Mouse (Mus musculus) neural tube, embryonic 13.5 days (tissue): ENCODE measurements around the gene Mbd3. TPM values are rescaled to one million over a fixed set of nuclear protein-coding genes. Genes with fewer than 3 reads are reported as not detected.
A peak's percentile ranks its signal among the peaks of the same experiment; 100 is the strongest.
"Not testable (repeated sequence)": the region's sequence is repeated elsewhere in the genome, so short reads cannot be mapped to it uniquely, and the experiment has no call there.

Source experiments
- ATAC-seq: fragments of 200-750 bp; cut with Nextera tagmentation; 2 replicates; pipeline ENCODE4 v1.8.0; 2017; ENCODE audit warnings: low read depth, mild to moderate bottlenecking, moderate TSS enrichment, moderate library complexity
- H3K27ac ChIP-seq: fragments of 300-500 bp; sonication (generic); replicated peaks from 2 replicates; pipeline ENCODE4 v1.5.1; 2015; ENCODE audit warnings: moderate library complexity, mild to moderate bottlenecking, inconsistent platforms
- H3K27me3 ChIP-seq: fragments of 300-500 bp; sonication (generic); 2 replicates; pipeline ENCODE4 v1.6.1; 2015; ENCODE audit warnings: mild to moderate bottlenecking, inconsistent platforms
- H3K36me3 ChIP-seq: fragments of 300-500 bp; sonication (generic); 2 replicates; pipeline ENCODE4 v1.6.1; 2015; ENCODE audit warnings: mild to moderate bottlenecking, inconsistent platforms
- H3K4me1 ChIP-seq: fragments of 300-500 bp; sonication (generic); replicated peaks from 2 replicates; pipeline ENCODE4 v1.6.1; 2015; ENCODE audit warnings: inconsistent platforms
- H3K4me2 ChIP-seq: fragments of 300-500 bp; sonication (generic); 2 replicates; pipeline ENCODE4 v1.6.1; 2015; ENCODE audit warnings: inconsistent platforms, mild to moderate bottlenecking, moderate library complexity
- H3K4me3 ChIP-seq: fragments of 300-500 bp; sonication (generic); 2 replicates; pipeline ENCODE4 v1.5.1; 2015; ENCODE audit warnings: mild to moderate bottlenecking, inconsistent platforms
- H3K9ac ChIP-seq: fragments of 300-500 bp; sonication (generic); 2 replicates; pipeline ENCODE4 v1.6.1; 2015; ENCODE audit warnings: moderate library complexity, mild to moderate bottlenecking, inconsistent platforms
- H3K9me3 ChIP-seq: fragments of 300-500 bp; sonication (generic); 2 replicates; pipeline ENCODE4 v1.6.1; 2016; ENCODE audit warnings: inconsistent platforms
- WGBS: fragments of 180-500 bp; shearing (Covaris S2); methylation state at CpG from one replicate; pipeline ENCODE4 v1.1.7; 2015; 5-methylcytosine and 5-hydroxymethylcytosine counted together
- polyA plus RNA-seq: library from polyadenylated mRNA; unstranded; fragments of >200 nt; fragmentation: Nextera tagmentation; extraction: Ambion mirVana; gene quantifications from 2 replicates; pipeline ENCODE4 v1.2.1, GENCODE M21; 2015

The Mbd3 gene
- polyA plus RNA-seq, 1 experiment from 2014 or later, result 241 TPM

DNA sequence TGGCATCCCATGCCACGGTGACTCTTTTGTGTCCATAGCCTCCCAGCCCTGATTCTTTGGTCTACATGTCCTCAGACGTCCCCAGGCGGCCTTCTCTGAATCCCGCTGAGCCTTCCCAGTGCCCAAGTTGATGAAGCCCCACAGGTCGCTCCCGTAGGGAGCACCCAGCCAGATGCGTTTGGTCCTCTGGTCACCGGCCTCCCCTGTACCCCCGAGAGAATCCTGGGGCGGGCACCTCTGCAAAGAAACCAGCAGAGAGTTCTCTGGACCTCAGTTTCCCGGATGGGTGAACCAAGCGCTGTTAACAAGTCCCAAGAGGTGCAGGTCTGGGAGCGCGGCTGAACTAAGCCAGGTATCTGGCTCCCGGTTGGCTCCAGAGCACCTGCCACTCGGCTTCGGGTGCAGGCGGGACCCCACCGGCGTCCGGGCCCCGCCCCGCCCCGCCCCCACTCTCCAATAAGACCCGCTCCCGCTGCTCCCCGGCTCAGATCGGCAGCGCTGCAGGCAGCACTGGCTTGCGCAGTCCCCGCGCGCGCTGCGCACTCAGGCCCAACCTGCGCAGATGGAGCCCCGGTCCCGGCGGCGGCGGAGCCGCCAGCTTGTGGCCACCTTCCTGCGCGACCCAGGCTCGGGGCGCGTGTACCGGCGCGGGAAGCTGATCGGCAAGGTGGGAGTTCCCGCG is 43.2 kb downstream of the Mbd3 start, which contains the start of gene Plk5:
Gene Plk5, plus strand, starts transcription at position 459 of the 682 bp plus-strand sequence.
- no peak for ATAC-seq
- WGBS, result 3% methylated on average over 53 of the region's 53 CpGs
- Histone ChIP-seq H3K27me3 (peaks cover 98% of the 10 kb centered on the region), H3K4me1 (peaks cover 19% of the 10 kb centered on the region), H3K9me3 (no peaks in the 10 kb centered on the region), H3K36me3 (no peaks in the 10 kb centered on the region), H3K9ac (peak within 1 kb of the TSS; percentile 34; the same call in 1 of the 2 replicates), H3K4me3 (peak within 1 kb of the TSS; percentile 33), H3K27ac (no peak within 1 kb of the TSS), H3K4me2 (peak within 1 kb of the TSS; percentile 54)

- no peak for ATAC-seq
- H3K4me1 ChIP-seq, result peaks cover 19% of the 10 kb centered on the region
- no peaks in the 10 kb centered on the region for H3K9me3 ChIP-seq
- H3K9ac ChIP-seq, result no peak overlapping the region
- no peak overlapping the region for H3K4me3 ChIP-seq
- 12% methylated on average over 9 of the region's 9 CpGs for WGBS
- no peak overlapping the region for H3K27ac ChIP-seq
- peaks cover 100% of the 10 kb centered on the region for H3K27me3 ChIP-seq
- H3K36me3 ChIP-seq, result no peaks in the 10 kb centered on the region
- no peak overlapping the region for H3K4me2 ChIP-seq
Observed at GRCm38 (mm10) chr10:80355431-80355830, 43.9 kb downstream of the Mbd3 start.

- ATAC-seq, result no peak
- Histone ChIP-seq H3K9me3 (no peaks in the 10 kb centered on the region), H3K4me1 (peaks cover 27% of the 10 kb centered on the region), H3K9ac (no peak overlapping the region), H3K27me3 (peaks cover 99% of the 10 kb centered on the region), H3K27ac (no peak overlapping the region), H3K36me3 (no peaks in the 10 kb centered on the region), H3K4me2 (no peak overlapping the region), H3K4me3 (no peak overlapping the region)
- 63% methylated on average over 8 of the region's 8 CpGs for WGBS
Observed at GRCm38 (mm10) chr10:80352727-80353126, 46.6 kb downstream of the Mbd3 start.

DNA sequence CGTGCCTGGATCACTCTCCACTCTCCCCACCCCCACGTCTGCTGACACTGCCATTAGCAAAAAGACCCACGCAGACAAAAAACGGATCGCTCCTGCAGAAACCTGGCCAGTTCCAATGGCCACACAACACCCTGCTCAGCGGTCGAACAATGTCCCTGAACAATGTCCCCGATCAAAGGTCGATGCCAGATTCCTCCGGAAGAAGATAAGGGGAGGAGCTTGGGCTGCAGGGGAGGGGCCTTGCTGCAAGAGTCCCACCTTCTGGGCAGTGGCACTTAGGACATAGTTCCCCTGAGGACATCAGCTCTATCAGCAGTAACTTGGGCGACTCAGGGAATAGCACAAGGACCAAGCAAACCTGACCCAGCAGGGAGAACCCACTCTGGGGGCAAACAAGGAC is 47.5 kb downstream of the Mbd3 start:
- no peak for ATAC-seq
- Histone ChIP-seq H3K27me3 (peaks cover 99% of the 10 kb centered on the region), H3K9me3 (no peaks in the 10 kb centered on the region), H3K36me3 (no peaks in the 10 kb centered on the region), H3K9ac (no peak overlapping the region), H3K4me2 (no peak overlapping the region), H3K27ac (no peak overlapping the region), H3K4me3 (no peak overlapping the region), H3K4me1 (peaks cover 30% of the 10 kb centered on the region)
- 25% methylated on average over 11 of the region's 11 CpGs for WGBS

GRCm38 (mm10) chr10:80350292-80350691 is 49.1 kb downstream of the Mbd3 start:
- Histone ChIP-seq H3K36me3 (no peaks in the 10 kb centered on the region), H3K27ac (no peak overlapping the region), H3K27me3 (peaks cover 99% of the 10 kb centered on the region), H3K9me3 (no peaks in the 10 kb centered on the region), H3K9ac (no peak overlapping the region), H3K4me3 (no peak overlapping the region), H3K4me2 (no peak overlapping the region), H3K4me1 (peaks cover 20% of the 10 kb centered on the region)
- 5% methylated on average over 7 of the region's 7 CpGs for WGBS
- peak; percentile 80 for ATAC-seq

DNA sequence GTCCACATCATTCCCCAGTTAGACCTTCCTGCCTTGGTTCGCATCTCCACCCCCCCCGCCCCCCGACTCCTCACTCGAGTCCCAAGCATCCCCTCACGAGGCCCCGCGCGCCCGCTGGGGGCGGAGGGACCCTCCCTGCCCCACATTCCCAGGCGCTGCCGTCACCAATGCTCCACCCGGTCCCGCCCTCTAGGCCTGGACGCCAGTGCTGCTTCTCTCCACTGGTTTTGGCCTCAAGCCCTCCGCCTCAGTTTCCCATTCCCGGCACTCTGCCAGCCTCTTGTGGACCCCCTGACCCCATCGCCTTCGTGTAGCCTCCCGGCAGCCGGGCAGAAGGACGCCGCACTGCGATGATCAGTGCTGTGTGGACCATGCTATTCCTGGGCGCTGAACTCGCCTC is 50.4 kb downstream of the Mbd3 start:
- Histone ChIP-seq H3K27ac (no peak overlapping the region), H3K4me3 (peak overlapping the region; percentile 19; the same call in 1 of the 2 replicates), H3K4me1 (peaks cover 23% of the 10 kb centered on the region), H3K4me2 (peak overlapping the region; percentile 33), H3K36me3 (no peaks in the 10 kb centered on the region), H3K9ac (no peak overlapping the region), H3K27me3 (peaks cover 99% of the 10 kb centered on the region), H3K9me3 (no peaks in the 10 kb centered on the region)
- no peak for ATAC-seq
- 16% methylated on average over 26 of the region's 26 CpGs for WGBS

DNA sequence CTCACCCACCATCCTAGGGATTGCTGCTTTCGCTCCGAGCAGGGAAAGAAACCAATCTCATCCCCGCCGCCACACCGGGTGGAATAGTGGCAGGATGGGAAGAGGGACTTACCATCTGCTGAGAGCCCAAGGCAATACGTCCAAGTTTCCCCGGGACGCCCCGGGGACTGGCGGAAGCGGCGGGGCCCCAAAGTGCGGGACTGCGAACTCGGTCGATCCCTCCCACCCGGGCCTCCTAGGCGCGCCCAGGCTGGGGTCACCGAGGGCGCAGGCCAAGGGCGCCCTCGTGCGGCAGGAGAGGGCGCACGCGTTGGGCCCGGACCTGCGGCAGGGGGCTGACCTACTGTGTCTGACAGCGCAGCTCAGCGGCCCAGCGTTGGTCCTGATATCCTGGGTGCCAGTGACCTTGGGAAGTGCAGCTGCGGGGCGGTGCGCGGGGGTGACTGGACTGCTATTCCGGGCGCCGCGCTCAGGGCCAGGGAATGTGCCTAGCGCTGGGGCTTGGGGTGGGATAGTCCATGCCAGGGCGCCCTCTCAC is 51.0 kb downstream of the Mbd3 start, which contains the start of gene Adamtsl5:
Gene Adamtsl5, minus strand, starts transcription at position 169 of the 538 bp plus-strand sequence.
- H3K27me3 ChIP-seq, result peaks cover 99% of the 10 kb centered on the region
- H3K36me3 ChIP-seq, result no peaks in the 10 kb centered on the region
- H3K27ac ChIP-seq, result no peak within 1 kb of the TSS
- no peak for ATAC-seq
- H3K4me1 ChIP-seq, result peaks cover 27% of the 10 kb centered on the region
- H3K9ac ChIP-seq, result no peak within 1 kb of the TSS
- peak within 1 kb of the TSS; percentile 19 for H3K4me3 ChIP-seq
- WGBS, result 1% methylated on average over 42 of the region's 42 CpGs
- no peaks in the 10 kb centered on the region for H3K9me3 ChIP-seq
- peak within 1 kb of the TSS; percentile 33 for H3K4me2 ChIP-seq

GRCm38 (mm10) chr10:80347514-80347967 is 51.8 kb downstream of the Mbd3 start:
- no peaks in the 10 kb centered on the region for H3K36me3 ChIP-seq
- H3K4me2 ChIP-seq, result peak overlapping the region; percentile 33
- H3K9ac ChIP-seq, result no peak overlapping the region
- peaks cover 35% of the 10 kb centered on the region for H3K4me1 ChIP-seq
- no peaks in the 10 kb centered on the region for H3K9me3 ChIP-seq
- WGBS, result 7% methylated on average over 17 of the region's 17 CpGs
- no peak for ATAC-seq
- no peak overlapping the region for H3K27ac ChIP-seq
- peaks cover 99% of the 10 kb centered on the region for H3K27me3 ChIP-seq
- peak overlapping the region; percentile 19; the same call in 1 of the 2 replicates for H3K4me3 ChIP-seq

DNA sequence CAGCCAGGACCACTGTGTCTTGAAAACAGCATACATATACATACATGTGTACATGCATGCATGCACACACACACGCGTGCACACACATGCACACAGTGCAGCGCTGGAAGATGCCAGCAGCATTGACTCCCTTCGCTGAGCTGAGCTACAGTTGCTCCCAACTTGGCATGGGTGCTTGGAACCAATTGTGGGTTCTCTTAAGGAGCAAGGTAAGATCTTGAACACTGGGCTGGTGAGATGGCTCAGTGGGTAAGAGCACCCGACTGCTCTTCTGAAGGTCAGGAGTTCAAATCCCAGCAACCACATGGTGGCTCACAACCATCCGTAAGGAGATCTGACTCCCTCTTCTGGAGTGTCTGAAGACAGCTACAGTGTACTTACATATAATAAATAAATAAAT is 53.4 kb downstream of the Mbd3 start:
- ATAC-seq, H3K9ac ChIP-seq, H3K9me3 ChIP-seq, H3K36me3 ChIP-seq, H3K27ac ChIP-seq, H3K4me3 ChIP-seq, H3K4me2 ChIP-seq: not testable (repeated sequence)
- peaks cover 50% of the 10 kb centered on the region for H3K4me1 ChIP-seq
- whole genome bisulfite sequencing, result 82% methylated on average over 6 of the region's 6 CpGs
- peaks cover 99% of the 10 kb centered on the region for H3K27me3 ChIP-seq

DNA sequence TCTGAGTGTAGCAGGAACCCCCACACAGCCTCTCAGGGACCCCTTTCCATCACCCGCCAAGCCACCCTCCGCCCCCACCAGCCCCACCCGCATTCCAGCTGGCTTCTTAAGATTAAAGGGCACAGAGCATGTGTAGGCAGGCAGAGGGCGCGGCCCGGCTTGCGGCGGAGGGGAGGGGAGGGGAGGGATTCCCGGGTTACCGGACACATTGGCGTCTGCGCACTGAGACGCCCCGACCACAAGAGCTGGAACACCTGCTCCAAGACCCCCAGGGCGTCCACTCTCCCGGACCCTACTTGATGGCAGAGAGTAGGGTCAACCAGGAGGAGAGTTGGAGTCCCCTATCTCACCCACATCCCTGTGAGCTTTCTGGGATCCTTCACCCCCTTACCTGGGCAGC is 54.2 kb downstream of the Mbd3 start:
- no peak overlapping the region for H3K4me3 ChIP-seq
- no peak overlapping the region for H3K9ac ChIP-seq
- WGBS, result 5% methylated on average over 16 of the region's 16 CpGs
- H3K4me1 ChIP-seq, result peaks cover 50% of the 10 kb centered on the region
- ATAC-seq, result no peak
- peaks cover 100% of the 10 kb centered on the region for H3K27me3 ChIP-seq
- no peak overlapping the region for H3K4me2 ChIP-seq
- H3K27ac ChIP-seq, result no peak overlapping the region
- H3K36me3 ChIP-seq, result no peaks in the 10 kb centered on the region
- no peaks in the 10 kb centered on the region for H3K9me3 ChIP-seq

DNA sequence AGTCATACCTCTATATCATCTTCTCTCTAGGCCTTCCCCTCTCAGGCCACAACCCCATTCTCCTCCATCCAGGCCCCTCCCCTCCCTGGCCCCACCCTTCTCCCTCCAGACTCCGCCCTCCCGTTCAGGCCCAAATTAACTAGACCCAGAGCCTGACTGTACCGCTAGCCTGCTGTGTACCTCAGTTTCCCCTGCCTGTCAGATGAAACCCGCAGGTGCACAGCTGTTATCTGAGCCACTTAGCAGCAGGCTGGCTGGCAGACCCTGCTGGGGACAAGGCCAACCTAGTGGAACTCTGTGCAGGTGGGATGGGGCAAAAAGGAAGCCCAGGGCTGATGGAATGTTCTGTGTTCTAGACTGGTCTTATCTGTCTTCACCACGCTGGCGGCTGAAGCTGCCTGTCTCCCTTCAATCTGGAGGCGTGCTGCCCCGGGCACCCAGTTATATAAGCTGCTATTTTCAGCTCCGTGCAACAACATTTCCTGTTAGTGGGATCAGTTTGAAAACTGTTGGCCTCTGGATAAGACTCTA is 55.2 kb downstream of the Mbd3 start:
- Histone ChIP-seq H3K27me3 (peaks cover 96% of the 10 kb centered on the region), H3K9me3 (no peaks in the 10 kb centered on the region), H3K36me3 (no peaks in the 10 kb centered on the region), H3K4me1 (peaks cover 50% of the 10 kb centered on the region), H3K4me2 (no peak overlapping the region), H3K4me3 (no peak overlapping the region), H3K9ac (no peak overlapping the region), H3K27ac (no peak overlapping the region)
- no peak for ATAC-seq
- 45% methylated on average over 9 of the region's 9 CpGs for WGBS

- Histone ChIP-seq H3K27ac (no peak overlapping the region), H3K9me3 (no peaks in the 10 kb centered on the region), H3K4me3 (peak overlapping the region; percentile 30), H3K36me3 (no peaks in the 10 kb centered on the region), H3K4me1 (peaks cover 44% of the 10 kb centered on the region), H3K4me2 (peak overlapping the region; percentile 52), H3K9ac (peak overlapping the region; percentile 43; the same call in 1 of the 2 replicates), H3K27me3 (peaks cover 91% of the 10 kb centered on the region)
- peak; percentile 28 for ATAC-seq
- 25% methylated on average over 13 of the region's 13 CpGs for WGBS
Observed at GRCm38 (mm10) chr10:80343425-80343895, 55.9 kb downstream of the Mbd3 start.
